Mouse (Mus musculus) kidney, adult 2 months (tissue): Measurements from ENCODE around the gene Stx4a.
A peak's percentile ranks its signal among the peaks of the same experiment; 100 is the strongest.

Source experiments
- CTCF ChIP-seq: fragments of 200-500 bp; conservative IDR thresholded peaks from 2 replicates; pipeline ENCODE4 v1.5.1; 2011; ENCODE audit warnings: low read depth, mild to moderate bottlenecking, control low read depth, low read length, moderate library complexity, mixed read lengths; ENCODE audit not compliant: insufficient read depth, insufficient read length
- POLR2A ChIP-seq: fragments of 200-500 bp; IDR thresholded peaks from one replicate; pipeline ENCODE4 v1.6.1; 2011; ENCODE audit warnings: low read depth, low read length, control low read depth

DNA sequence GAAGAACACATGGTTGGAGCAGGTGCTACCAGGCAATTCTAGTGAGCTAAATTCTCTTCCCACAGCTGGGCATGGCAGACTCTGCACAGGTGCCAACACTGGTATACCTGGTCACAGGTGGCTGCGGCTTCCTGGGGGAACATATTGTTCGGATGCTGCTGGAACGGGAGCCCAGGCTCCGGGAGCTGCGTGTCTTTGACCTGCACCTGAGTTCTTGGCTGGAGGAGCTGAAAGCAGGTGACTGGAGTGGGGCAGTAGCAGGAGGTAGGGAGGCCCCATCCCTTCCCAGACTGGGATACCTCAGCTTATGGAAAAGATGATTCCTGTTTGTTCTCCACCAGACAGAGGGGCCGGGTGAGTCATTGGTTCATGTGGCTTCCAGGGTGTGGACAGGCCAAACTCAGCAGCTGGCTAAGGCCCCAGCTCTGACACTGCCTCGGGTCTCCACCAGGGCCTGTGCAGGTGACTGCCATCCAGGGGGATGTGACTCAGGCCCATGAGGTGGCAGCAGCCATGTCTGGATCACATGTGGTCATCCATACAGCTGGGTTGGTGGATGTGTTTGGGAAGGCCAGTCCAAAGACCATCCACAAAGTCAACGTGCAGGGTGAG lies 23.0 kb upstream of the Stx4a start:
- TF ChIP-seq POLR2A (no peak), CTCF (0 out of 2 replicates have a peak, but pooled peaks have one; percentile 1)
